Mouse (Mus musculus): ENCODE measurements around the gene Mthfd2.

The Mthfd2 gene

DNA sequence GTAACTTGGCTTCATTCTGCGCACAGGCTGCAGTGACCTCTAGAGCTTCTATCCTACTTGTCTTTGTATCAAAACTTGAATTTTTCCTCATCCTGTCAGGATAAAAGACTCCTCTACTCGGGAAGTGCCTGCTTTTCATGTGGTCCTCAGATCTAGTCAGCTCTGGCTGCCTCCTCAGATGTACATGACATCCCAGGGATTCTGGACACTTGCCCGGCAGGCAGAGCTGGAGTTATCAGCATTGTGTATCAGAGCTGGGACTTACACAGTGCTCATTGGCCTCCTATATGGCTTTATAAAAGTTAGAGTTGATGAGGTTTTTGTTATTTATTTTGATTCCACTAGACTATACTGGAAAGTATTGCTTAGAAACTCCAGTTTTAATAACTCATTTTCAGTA lies 15.7 kb upstream of the Mthfd2 start:
- no peak for ATAC-seq (ENCODE audit: low TSS enrichment)

- ATAC-seq (ENCODE audit: low TSS enrichment), result no peak
Observed at GRCm38 (mm10) chr6:83327591-83328190, 2.0 kb upstream of the Mthfd2 start.

DNA sequence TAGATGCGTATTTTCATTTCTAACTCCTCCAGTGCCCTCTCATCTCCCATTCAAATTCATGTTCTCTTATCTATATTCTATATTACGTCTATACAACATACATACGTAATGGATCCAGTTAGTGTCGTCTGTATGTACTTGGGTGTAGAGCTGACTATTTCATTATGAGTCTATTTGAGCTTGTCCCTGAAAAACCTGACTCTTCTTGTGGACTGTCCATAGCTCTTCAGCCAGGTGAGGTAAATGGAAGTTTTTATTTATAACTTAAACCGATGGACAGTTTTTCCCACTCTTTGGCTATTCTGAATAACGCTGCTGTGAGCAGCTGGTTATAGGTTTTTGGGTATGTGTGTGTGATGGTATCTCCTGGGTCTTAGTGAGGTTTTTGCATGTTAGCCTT lies 1.1 kb upstream of the Mthfd2 start:
- no peak for ATAC-seq (ENCODE audit: low TSS enrichment)

GRCm38 (mm10) chr6:83326394-83326736 lies 657 bp upstream of the Mthfd2 start:
- ATAC-seq (ENCODE audit: low TSS enrichment), result no peak

- no peak for ATAC-seq (ENCODE audit: low TSS enrichment)
Observed at GRCm38 (mm10) chr6:83323652-83324419, 1.9 kb downstream of the Mthfd2 start.

GRCm38 (mm10) chr6:83322794-83323193 lies 2.9 kb downstream of the Mthfd2 start:
- ATAC-seq (ENCODE audit: low TSS enrichment), result no peak

GRCm38 (mm10) chr6:83321927-83322326 lies 3.8 kb downstream of the Mthfd2 start:
- ATAC-seq (ENCODE audit: low TSS enrichment), result no peak

DNA sequence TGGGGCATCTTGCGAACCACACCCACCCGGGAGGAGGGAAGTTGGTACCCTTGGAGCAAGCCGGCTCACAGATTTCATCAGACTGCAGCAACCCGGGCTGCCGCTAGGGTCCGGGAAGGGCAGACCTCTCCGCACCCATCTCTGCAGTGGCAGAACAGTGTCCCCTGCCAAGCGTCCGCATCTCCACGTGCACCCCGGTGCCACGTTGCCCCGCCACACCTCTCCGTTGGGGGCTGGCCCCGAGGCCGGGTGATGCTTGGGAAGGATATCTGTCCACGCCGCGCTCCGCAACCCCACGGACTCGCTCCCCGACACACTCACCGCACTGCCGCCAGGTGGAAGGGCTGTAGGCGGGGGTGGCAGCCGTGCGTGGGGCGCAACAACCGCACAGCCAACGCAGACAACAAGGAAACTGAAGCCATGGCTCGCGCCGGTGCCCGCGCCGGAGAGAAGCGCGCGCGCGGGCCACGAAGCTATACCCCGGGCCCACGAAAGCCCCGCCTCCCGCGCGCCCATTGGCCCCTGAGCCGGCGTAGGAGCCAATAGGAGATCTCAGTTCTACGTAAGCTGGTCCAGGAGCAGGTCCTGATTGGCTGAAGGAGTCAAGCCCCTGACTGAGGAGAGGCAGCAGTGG lies 8.5 kb downstream of the Mthfd2 start:
- peak; percentile 99 for ATAC-seq (ENCODE audit: low TSS enrichment)

DNA sequence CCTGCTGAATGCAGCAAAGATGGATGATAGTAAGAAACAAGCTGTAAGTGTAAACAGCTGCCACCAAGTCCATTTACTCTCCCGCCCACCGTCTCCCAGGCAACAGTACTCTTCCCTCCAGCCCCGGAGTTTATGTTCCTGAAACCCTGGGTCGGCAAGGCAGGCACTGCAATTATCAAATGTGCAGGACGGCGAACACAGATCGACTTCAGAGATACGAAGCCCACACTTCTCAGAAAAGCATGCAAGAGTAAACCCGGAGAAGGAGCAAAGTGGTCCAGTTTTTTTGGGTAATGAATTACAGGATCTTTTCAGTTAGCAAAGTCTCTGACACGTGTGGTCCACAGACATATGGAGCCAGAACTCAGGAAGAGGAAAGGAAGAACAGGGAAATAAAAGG lies 9.7 kb downstream of the Mthfd2 start:
- ATAC-seq (ENCODE audit: low TSS enrichment), result no peak

- no peak for ATAC-seq (ENCODE audit: low TSS enrichment)
Observed at GRCm38 (mm10) chr6:83315293-83315692, 10.4 kb downstream of the Mthfd2 start.

DNA sequence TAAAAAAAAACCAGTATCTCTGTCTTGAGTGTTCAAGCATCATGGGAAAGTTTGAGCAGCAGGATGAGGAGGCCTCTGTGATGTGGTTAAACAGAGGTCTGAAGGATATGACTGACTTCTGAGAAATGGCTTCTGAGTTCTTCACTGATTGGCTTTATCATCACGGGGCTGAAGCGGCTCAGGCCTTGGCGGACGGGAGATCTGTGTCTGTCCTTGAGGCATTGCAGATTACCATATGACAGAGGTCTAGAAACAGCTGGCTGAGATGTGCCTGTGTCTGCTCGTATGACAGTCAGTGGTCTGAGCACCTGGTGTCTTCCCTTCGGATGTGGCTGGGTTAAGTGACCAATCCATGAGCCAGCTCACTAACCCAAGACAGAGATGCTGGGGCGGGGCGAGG lies 13.2 kb downstream of the Mthfd2 start:
- ATAC-seq (ENCODE audit: low TSS enrichment), result no peak

DNA sequence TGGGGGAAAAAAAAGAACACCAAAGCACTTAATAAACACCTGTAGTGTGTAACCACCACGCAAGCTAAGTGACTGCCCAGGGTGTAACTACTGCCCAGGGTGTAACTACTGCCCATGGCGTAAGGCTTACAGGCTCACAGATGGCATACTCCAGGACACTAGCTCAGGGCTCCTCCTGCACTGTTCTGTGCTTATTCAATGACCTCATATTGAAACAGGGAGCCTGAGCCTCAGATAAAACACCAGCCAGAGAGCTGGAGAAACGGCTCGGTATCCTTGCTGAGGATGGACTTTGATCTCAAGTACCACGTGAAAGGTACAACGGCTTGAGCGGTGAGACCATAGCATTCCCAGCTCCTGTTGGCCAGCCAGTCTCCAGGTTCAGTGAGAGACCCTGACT lies 13.7 kb downstream of the Mthfd2 start:
- ATAC-seq (ENCODE audit: low TSS enrichment), result no peak

DNA sequence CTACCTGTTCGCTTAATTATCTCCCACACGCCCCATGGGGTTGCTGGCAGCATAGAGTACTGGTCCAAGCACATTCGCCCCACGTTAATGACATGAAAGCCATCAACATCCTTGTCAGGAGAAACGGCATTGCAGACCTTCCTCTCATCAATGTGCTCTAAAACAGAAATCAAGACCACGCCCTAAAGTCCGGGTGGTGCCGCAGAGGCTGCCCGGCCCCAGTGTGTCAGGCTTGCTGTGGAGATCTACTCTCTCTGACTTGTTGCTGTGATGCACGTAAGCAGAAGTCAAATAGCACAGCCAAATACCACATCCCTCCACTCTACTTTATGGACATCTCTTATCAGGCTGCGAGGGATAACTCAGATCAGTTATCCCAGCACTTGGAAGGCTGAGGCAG lies 14.5 kb downstream of the Mthfd2 start:
- ATAC-seq (ENCODE audit: low TSS enrichment), result no peak

DNA sequence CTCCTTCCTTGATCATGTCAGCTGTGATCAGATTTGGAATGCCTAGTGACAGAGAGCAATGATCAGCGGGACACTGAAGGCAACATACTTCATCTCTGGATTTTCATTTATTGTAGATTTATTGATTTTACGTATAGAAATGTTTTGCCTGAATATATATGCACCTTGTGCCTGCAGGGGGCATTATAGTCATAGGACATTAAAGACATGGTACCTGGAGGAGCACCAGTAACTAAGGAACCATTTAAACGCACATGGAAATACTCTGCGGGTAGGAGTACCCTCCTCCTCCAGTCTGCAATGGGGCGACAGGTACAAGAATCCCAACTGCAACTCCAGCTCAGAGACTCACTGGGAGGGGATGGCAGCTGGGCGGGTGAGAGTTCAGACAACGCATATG lies 16.7 kb downstream of the Mthfd2 start:
- no peak for ATAC-seq (ENCODE audit: low TSS enrichment)

GRCm38 (mm10) chr6:83302264-83302663 lies 23.4 kb downstream of the Mthfd2 start:
- ATAC-seq (ENCODE audit: low TSS enrichment), result peak; percentile 6; the same call in 1 of the 2 replicates

DNA sequence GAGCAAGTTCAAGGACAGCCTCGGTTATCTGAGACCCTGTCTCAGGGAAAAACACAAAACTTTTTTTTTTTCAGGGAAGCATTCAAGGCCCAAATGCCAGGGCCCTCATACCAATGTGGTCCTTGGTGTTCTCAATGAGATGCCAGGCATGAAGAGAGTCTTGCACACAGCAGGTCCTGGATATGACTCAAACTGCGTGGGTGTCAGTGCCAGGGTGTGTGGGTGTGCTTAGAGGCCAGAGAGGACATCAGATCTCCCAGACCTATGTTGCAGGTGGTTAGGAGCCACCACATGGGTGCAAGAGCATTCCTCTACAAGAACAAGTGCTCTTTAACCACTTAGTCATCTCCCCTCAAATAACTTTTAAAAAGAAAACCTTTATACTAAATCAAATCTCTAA lies 24.4 kb downstream of the Mthfd2 start:
- no peak for ATAC-seq (ENCODE audit: low TSS enrichment)

DNA sequence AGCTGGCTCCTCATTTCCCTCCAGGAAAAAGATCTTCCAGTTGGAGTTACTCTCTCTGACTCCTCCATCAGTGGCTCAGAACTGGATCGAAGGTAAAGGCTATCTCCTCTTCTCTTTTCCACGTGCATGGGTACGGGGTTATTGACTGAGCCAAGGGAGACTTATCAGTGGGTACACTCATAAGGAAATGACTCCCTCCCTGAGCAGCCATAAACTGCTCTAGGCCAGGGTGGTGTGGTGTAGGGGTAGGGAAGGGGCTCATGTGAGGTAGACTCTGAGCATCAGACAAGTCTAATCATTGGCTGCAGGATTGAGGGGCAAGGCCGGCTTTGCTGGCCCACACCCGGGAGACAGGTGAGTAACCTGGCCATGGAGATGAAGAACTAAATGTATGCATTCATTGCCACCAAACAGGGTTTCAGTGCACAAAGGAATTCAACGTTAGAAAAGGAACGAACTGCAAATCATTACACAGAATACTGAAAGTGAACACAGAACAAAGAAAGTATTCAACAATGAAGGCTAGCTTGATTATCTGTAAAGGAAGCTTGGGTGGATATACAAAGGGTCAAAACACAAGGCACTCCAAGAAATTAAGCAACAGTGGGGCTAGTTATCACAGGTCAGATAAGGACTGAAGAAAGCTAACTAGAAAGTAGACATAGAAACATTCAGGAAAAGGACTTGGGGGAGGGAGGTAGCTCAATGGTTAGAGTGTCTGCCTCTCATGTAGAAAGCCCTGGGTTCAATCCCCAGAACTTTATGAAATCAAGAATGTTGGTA lies 25.1 kb downstream of the Mthfd2 start:
- no peak for ATAC-seq (ENCODE audit: low TSS enrichment)

- no peak for ATAC-seq (ENCODE audit: low TSS enrichment)
Observed at GRCm38 (mm10) chr6:83280256-83280955, 45.3 kb downstream of the Mthfd2 start.

DNA sequence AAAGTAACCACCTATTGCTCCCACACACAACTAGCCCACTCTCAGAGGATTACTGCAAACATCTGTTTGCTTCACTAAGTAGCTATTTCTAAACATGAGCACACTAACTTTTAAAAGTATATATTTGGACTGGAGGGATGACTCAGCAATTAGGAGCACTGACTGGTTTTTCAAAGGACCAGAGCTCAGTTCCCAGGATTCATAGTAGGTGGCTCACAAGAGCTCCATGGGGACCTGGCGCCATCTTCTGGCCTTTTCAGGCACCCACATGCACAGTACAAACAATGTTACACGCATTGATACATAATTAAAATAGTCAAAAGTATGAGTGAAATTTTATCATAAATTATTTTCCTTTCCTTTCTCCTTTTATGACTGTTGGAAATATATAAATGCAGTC lies 46.8 kb downstream of the Mthfd2 start:
- ATAC-seq (ENCODE audit: low TSS enrichment), result no peak

GRCm38 (mm10) chr6:83277151-83277550 lies 48.6 kb downstream of the Mthfd2 start:
- no peak for ATAC-seq (ENCODE audit: low TSS enrichment)

GRCm38 (mm10) chr6:83273733-83274132 lies 52.0 kb downstream of the Mthfd2 start:
- no peak for ATAC-seq (ENCODE audit: low TSS enrichment)

Data from frontal cortex, adult (tissue).